Mouse (Mus musculus): Measurements from ENCODE around the gene Ctbp2.

- TF ChIP-seq CTCF (IDR thresholded peaks at IDR 0.05 in 2 of 3, conservative IDR thresholded peaks at IDR 0.05 in 1 of 3; ENCODE audit: control insufficient read depth in 1 of 3, insufficient read depth in 1 of 3, low read depth in 2 of 3, low read length in 3 of 3, poor library complexity in 1 of 3, severe bottlenecking in 1 of 3), result no peak
- TF ChIP-seq HCFC1 (IDR thresholded peaks at IDR 0.05; ENCODE audit: low read depth, low read length), result no peak
- TF ChIP-seq MYC (IDR thresholded peaks at IDR 0.05; ENCODE audit: low read depth, low read length), result no peak
- no peak for TF ChIP-seq MAZ (IDR thresholded peaks at IDR 0.05; ENCODE audit: low read depth, low read length)
- TF ChIP-seq GATA1 (IDR thresholded peaks at IDR 0.05; ENCODE audit: low read depth, low read length), result no peak
- TF ChIP-seq POLR2AphosphoS5 (IDR thresholded peaks at IDR 0.05; ENCODE audit: borderline replicate concordance, low read depth, low read length), result no peak
- TF ChIP-seq JUND (IDR thresholded peaks at IDR 0.05; ENCODE audit: low read depth, low read length), result no peak
- TF ChIP-seq POLR2A (IDR thresholded peaks at IDR 0.05; ENCODE audit: control insufficient read depth in 1 of 2, insufficient read depth in 1 of 2, low read depth in 1 of 2, low read length in 2 of 2, poor library complexity in 1 of 2), result no peak
- no peak for TF ChIP-seq CHD2 (IDR thresholded peaks at IDR 0.05; ENCODE audit: low read length)
- no peak for TF ChIP-seq MEF2A (IDR thresholded peaks at IDR 0.05; ENCODE audit: extremely low read depth, insufficient replicate concordance, low read depth, low read length, poor library complexity, severe bottlenecking)
Measured at GRCm38 (mm10) chr7:133154846-133155245, 30.7 kb upstream of the Ctbp2 start.
